Mouse (Mus musculus): ENCODE data around the gene Gm3012. TPM values are rescaled to one million over a fixed set of nuclear protein-coding genes. Genes with fewer than 3 reads are reported as not detected.
"Not testable (repeated sequence)": the region's sequence is repeated elsewhere in the genome, so short reads cannot be mapped to it uniquely, and the experiment has no call there.

The Gm3012 gene
- total RNA-seq (2021): not detected
- long read RNA-seq, experiment 1: 0 reads
- long read RNA-seq, experiment 2: 0 reads

DNA sequence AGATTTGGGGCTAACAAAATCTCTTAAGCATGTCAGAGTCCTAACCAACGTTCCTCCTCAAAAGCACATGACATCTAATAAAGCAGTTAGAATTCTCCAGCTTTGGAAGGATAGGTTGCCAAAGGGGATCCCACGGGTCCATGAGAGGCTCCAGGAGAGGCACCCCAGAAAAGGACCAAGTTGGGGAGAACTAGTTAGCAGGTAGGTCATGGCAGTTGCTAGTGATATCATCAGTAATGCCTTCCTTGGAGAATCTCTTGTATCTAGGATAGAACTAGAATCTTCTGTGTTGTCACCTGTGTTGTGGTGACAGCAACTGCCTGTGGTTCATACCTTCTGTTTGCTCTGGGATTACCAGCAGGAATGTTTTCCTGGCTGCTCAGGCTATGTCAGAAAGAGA lies at the start of gene Gm3012:
Gm3012 (plus strand) TSS at position 301 of the 400 bp plus-strand sequence.
- not testable (repeated sequence) for H3K27ac ChIP-seq; H3K4me3 ChIP-seq; DNase-seq (ENCODE audit: low spot score in 2 of 2)

DNA sequence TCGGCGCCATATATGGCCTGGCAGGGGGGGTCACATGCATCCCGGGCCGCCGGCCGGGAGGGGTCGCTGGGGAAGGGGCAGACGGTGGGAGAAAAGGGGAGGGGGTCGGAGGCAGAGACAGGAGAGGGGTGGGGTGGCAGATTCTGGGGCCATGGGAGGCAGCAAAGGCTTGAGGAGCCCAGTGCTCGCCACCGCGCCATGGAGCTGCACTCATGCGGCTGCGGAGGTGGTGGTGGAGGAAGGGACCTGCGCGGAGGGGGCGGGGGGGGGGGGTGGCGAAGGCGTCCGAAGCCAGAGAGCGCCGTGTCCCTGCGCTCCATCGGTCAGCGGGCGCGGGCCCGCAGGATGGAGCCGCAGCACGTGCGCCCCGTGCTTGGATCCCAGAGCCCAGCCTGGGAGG lies 17.4 kb downstream of the Gm3012 start, which contains the start of gene Gm3020:
Gm3020 (plus strand) TSS at position 301 of the 400 bp plus-strand sequence.
- not testable (repeated sequence) for H3K4me3 ChIP-seq; DNase-seq (ENCODE audit: low spot score in 2 of 2); H3K27ac ChIP-seq

DNA sequence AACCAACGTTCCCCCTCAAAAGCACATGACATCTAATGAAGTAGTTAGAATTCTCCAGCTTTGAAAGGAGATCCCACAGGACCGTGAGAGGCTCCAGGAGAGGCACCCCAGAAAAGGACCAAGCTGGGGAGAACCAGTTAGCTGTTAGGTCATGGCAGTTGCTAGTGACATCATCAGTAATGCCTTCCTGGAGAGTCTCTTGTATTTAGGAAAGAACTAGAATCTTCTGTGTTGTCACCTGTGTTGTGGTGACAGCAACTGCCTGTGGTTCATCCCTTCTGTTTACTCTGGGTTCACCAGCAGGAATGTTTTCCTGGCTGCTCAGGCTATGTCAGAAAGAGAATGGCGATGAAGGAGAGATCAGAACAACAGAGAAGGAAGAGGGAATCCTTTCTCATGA lies 54.2 kb downstream of the Gm3012 start, which contains the start of gene Gm3043:
Gm3043 (plus strand) TSS at position 301 of the 400 bp plus-strand sequence.
- H3K4me3 ChIP-seq; DNase-seq (ENCODE audit: low spot score in 2 of 2); H3K27ac ChIP-seq: not testable (repeated sequence)

Other genes starting within 250 kb of the Gm3012 start
- not detected for gene Gm10413, start 239.4 kb upstream of the Gm3012 start, total RNA-seq (2021)
- 1 to 10 TPM; 3.6 to 4.0 TPM for gene Gm10409, start 221.9 kb upstream of the Gm3012 start, total RNA-seq (2021)
- not detected for gene Gm3005, start 206.4 kb upstream of the Gm3012 start, total RNA-seq (2021)
- not detected for gene Gm10408, start 185.1 kb upstream of the Gm3012 start, total RNA-seq (2021)
- 1 to 10 TPM; 3.6 to 4.0 TPM for gene Gm3020, start 17.5 kb downstream of the Gm3012 start, total RNA-seq (2021)
- not detected for gene Gm3043, start 54.3 kb downstream of the Gm3012 start, total RNA-seq (2021)
- 1 to 10 TPM in 1 of 2 experiments, under 1 TPM in 1; 0.86 to 1.8 TPM for gene Gm3002, start 175.6 kb downstream of the Gm3012 start, total RNA-seq (2021)
- gene Gm3033, start 211.7 kb downstream of the Gm3012 start, total RNA-seq (2021): not detected
- not detected for gene Gm2916, start 249.7 kb downstream of the Gm3012 start, total RNA-seq (2021)

Data from layer of hippocampus, adult 2 months (tissue).